Mouse (Mus musculus) left cerebral cortex, postnatal 4 days (tissue): Measurements from ENCODE around the gene Fabp1. TPM values are rescaled to one million over a fixed set of nuclear protein-coding genes. Genes with fewer than 3 reads are reported as not detected.

Experiments used
- DNase-seq: peaks from one replicate; pipeline ENCODE4 v3.0.0-alpha.2; 2022
- intact Hi-C: fragments of 180-260 bp; cut with DNase I; formaldehyde crosslinking; loops from one replicate; pipeline ENCODE4 v1.15.1; 2025
- total RNA-seq, 2 experiments: library from RNA; stranded (reverse); gene quantifications; 2 replicates each; pipeline ENCODE4 v1.2.3; 2021

The Fabp1 gene
- total RNA-seq, 2 experiments from 2014 or later: not detected

DNA sequence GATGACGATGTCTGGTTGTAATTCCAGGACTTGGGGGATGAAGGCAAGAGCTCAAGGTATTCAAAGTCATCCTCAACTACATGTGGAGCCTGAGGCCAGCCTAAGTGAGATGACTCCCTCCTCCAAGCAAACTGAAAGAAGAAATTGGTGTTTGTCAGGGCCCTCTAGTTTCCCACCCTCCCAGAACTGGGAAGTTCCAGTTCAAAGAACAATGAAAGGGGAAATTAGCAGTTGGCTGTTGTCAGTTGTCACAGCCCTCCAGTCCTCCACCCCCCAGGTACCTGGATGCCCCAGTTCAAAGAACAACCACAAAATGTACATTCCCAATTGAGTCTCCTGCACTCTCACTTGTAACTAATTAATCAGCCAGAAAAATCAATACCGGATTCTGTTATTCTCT lies 9.1 kb downstream of the Fabp1 start:
- intact Hi-C loops: no loop called here

DNA sequence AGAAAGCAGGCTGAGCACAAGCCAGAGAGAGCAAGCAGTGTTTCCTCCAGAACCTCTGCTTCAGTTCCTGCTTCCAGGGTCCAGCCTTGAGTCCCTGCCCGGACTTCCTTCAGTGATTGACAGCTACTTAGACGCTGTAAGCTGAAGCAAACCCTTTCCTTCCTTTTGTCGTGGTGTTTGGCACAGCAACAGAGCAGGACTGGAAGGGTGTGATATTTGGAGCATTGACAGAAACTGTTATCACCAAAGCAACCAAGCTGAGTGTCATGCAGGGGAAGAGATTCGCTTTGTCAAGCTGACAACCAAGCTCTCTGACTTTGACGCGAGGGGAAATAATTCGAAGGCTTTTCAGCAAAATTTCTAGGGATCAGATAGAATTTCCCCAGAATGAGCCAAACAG lies 12.3 kb downstream of the Fabp1 start:
- DNase-seq: no peak
- intact Hi-C loops: no loop called here

More for the DNA sequence above, 9.1 kb downstream of the Fabp1 start:
- no peak for DNase-seq

DNA sequence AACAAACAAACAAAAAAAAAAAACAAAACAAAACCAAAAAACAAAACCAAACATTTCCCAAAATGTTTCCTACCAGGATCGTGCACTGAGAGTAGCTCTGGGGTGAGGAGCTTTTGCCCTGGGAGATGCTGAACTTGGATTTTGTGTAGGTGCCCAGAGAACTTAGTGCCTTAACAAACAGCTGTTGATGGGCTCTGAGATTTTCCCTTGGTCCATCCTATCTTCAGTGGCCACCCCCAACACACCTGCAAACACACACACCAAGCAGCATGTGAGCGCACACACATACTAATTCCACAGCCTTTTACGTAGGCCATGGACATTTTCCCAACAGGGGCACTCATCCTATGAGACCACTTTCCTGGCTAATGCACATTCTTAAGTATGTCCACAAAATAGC lies 12.8 kb downstream of the Fabp1 start:
- intact Hi-C loops: no loop called here
- no peak for DNase-seq

DNA sequence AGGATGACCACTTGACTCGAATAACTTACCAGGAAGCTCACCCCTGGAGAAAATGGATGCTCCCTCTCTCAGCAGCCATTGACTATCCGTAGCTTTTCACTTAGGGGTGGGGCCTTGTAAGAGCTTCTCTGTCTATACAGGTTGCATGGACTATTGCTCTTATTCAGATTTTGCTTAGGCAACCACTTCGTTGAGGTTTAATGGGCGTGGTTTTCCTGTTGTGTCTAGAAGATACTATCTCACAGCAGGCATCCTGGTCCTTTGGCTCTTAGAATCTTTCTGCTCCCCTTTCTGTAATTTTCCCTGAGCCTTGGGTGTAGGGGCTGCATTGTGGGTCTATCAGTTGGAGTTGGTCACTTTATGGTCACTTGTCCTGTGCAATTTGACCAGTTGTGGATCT lies 21.9 kb downstream of the Fabp1 start:
- no peak for DNase-seq
- intact Hi-C loops: no loop called here

DNA sequence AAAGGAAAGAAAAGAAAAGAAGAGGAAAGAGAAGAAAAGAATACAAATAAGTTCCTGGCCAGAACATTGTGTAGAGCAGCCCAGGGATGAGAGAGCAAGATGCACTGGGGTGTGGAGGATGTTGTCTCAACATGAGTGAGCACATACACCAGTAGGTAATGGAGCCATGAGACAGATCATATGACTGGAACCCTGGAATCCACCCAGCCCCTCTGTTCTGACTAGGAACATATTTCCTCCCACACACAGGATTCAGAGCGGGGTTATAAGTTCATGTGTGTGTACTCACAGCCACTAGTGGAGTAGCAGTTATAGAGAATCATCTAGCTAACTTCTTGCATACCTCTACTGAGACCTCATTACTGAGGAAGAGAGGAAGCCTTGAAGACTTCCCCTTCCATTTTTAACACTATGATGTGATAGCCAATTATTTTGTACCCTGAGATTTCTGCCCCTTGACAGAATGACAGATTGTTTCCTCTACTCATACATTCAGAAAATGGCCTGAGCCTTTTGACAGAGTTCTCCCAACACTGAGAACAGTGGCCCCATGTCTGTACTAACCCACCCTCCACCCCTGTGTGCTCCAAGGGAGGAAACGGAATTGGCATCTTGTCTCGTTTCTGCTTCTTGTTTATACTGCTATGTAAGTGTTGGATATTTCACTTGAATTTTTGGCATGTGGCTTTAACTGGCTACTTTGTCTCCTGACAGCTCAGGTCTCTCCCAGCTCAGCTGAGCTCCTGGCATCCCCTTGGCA lies 24.7 kb downstream of the Fabp1 start:
- DNase-seq: no peak

DNA sequence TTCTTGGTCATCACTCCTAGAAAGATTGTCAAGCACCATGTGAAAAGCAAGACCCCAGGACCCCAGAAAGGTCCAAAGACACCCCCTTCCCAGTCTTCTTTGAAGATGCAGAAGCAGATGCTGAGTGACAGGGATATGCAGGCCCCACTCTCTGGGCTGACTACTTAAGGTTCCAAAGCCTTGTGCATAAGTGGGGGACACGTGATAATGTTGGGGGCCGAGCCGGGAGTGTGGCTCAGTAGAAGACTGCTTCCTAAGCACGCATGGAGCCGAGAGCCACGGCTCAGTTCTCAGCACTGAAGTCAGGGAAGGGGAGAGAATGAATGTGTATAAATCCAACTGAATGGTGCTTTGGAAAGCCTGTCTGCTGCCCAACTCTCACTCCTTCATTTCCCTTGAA lies 26.9 kb downstream of the Fabp1 start:
- DNase-seq: no peak
- intact Hi-C loops: no loop called here

More for the DNA sequence above, 24.7 kb downstream of the Fabp1 start:
- intact Hi-C loops: no loop called here

DNA sequence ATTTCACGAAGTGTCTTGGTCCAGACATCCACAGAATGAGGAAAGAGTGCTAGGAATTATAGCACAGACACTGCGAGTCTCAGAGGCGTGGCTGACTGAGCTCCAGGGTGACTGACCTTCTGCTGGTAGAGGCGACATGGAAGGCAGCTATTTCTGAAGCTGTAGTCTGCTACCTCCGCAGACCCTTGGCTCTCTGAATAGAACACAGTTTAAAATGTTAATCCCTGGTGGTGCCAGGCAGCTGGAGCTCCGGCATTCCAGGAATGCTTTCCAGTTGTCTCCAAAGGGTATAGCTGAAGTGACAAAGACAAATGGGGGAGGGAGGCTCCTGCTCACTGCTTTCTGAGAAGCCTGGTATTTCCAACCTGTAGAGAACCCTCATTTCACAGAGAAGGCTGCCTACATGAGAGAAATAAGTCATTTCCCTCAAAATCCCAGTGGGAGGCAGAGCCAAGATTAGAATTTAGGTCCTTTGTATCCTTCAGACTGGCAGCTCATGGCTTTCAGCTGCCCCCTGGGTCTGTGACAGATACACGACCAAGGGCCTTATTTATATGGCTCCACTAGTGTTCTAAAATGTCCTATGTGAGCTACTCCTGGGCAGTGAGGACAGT lies 27.6 kb downstream of the Fabp1 start:
- intact Hi-C loops: no loop called here
- DNase-seq: no peak

DNA sequence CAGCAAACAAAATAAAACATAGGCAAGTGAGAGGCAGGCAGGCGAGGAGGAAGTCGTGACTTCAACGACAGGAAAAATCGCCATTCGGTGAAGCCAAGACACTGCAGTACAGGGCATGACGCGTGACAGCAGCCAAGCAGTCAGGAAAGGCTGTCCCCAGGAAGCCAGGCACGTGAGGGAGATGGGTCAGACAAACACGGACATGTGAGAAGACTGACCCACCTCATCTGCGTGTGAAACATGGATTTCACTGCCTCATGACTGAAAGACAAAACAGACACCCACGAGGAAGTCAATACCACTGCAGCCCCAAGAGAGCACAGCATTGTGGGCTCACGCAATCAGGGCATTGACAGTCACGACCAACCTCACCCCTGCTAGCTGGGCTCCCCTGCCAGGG lies 35.5 kb downstream of the Fabp1 start:
- intact Hi-C loops: no loop called here
- DNase-seq: no peak

DNA sequence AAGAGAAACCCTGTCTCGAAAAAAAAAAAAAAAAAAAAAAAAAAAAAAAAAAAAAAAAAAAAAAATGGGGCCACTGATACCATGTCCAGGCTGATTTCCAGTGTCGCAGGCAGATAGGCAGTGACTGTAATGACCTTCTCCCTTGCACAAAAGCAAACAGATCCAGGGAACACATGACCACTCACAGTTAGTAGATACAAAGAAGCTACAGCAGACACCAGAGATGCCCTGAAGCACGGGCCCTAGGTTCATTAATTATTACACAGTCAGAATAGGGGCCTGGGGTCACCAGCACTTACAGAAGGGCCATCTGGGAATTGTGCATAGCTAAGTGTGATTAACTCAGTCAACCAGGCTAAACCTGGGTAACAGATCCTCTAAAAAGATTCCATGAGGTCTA lies 36.3 kb downstream of the Fabp1 start:
- no peak for DNase-seq
- intact Hi-C loops: no loop called here

DNA sequence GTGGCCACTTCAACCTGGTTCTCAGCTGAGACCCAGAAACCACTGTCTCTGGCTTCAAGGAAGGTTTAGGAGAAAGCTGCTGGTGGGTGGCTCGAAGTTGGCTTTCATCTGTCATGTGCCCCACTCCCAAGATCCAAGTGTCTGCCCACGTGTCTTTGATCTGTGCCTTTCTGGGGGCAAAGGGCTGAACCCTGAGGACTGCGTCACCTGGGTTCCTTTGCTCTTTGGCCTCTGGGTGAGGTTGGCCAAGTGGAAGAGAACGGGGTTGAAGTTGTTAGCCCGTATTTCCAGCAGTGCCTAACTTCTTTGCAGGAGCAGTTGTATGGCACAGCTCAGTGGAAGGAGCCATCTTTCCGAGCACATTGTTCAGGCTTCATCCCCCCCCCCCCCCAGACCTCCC lies 36.9 kb downstream of the Fabp1 start:
- intact Hi-C loops: no loop called here
- no peak for DNase-seq

DNA sequence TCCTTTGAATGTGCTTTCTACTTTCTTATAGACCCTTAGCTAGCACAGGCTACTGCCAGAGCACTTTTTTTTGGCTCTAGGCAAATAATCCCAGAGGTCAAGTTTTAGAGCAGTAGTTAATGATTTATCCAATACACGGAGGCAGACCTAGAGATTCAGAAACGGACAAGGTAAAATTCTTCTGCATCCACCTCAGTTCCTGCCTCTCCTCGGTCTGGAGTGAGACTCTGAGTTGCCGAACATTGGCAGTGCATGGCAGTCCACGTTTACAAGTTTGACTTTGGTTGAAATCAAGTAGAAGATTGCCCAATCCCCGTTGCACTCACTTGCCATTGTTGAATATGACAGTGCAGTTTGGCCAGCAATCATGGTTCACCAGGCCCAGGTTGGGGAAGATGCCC lies 37.4 kb downstream of the Fabp1 start:
- DNase-seq: no peak
- intact Hi-C loops: no loop called here

DNA sequence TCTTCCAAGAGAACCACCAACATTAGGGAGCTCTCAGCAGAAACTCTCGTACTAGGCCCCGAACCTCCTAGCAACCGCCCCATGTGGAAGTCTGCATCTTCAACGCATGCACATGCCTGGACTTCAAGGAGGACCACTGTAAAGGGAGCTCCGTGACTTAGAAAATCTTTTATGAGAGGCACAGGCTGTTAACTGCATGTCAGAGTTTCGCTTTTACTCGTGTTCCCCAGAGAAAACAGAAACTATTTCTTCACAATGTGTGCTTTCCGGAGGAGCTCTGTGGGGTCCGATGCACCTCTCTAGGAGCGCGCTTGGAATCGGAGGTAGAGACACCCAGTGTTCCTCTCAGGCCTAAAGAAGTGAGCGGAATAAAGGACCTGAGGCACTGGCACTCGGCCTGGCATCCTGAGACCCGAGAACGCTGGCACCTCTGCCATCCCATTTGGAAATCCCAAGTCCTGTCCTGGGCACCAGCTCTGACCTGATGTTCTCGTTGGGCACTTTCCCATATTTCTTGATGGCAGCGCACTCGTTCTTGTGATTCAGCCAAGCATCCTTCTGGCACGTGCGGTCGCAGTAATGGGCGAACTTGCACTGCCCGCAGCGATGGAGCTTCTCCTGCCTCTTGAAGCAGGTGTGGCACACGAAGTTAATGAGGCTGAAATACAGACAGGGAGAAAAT lies 39.6 kb downstream of the Fabp1 start:
- intact Hi-C loops: no loop called here
- peak; percentile 63 for DNase-seq

DNA sequence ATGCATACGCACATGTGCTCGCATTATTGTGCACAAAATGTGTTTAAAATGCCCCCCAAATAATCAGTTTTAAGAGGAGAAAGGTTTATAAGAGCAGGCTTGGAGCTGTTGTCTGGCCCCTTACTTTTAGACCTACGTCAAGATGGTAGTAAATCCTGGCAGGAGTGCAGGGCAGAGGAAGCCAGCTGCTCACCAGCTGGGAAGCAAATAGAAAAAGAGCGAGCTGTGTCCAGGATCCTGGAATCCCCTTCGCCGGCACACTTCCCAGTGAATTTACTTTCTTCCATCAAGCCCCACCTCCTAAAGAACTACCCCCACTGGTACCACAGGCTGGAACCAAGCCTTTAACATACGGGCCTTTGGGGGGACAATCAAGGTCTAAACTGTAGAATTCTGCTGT lies 41.2 kb downstream of the Fabp1 start:
- intact Hi-C loops: no loop called here
- peak; percentile 31 for DNase-seq

DNA sequence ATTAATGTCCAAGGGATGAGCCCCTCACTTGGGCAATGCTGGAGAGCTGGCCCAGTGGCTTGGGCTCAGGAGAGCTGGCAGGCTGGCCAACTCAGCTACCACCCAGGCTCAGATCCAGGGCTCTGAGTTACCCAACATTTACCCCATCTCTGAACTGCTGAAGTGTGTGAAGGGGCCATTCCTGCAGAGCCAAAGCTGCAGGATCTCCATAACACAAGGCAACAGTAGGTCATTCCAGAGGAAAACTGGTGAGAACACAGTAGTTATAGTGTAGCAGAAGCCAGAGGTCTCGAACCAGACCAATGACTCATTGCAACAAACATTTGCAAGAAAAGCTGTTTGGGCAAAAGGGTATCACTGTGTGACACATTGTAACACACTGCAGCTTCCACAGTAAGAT lies 43.2 kb downstream of the Fabp1 start:
- no peak for DNase-seq
- intact Hi-C loops: no loop called here

DNA sequence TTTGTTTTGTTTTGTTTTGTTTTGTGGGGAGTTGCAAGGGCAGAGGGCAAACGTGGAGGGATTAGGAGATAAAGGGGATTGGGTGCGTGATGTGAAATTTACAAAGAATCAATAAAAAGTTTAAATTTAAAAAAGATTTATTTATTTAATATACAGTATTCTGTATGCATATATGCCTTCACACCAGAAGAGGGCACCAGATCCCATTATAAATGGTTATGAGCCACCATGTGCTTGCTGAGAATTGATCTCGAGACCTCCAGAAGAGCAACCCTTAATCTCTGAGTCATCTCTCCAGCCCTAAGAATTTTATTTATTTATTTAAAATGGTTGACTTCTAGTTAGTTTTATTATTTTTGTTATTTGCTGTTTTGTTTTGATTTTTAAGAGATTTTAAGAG lies 43.6 kb downstream of the Fabp1 start:
- intact Hi-C loops: no loop called here
- no peak for DNase-seq

DNA sequence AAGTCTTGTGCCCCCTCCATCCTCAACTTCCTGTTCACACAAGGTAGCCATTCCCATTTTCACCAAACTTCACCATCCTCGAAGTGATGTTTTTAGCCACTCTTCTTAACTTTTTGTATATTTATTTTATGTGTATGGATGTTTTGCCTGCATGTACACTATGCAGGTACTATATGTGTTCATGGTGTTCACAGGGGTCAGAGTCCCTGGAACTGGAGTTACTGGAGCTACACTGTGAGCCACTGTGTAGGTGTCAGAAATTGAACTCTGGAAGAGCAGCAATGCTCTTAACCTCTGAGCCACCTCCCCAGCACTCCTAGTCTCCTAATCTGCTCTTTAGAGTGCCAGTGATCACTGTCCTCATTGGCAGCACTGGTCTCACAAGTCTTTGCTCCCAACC lies 48.8 kb downstream of the Fabp1 start:
- intact Hi-C loops: no loop called here

DNA sequence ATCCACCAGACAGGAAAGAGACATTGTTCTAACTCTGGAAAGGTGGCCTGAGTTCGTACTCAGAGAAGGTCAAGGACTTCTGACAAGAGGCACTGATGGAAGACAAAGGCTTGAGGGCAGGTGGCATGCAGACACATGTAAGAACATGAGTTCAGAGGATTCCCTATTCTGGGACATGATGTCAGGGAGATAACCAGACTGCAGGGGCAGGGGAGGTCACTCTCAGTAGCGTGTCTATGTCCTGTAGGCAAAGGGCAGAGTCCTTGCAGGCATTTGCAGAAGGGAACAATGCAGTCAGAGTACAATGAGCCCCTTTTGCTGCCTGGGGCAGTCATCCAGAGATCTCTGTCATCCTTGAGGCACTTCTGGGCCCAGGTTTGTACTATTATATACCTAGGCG lies 50.0 kb downstream of the Fabp1 start:
- no peak for DNase-seq
- intact Hi-C loops: no loop called here

More for the DNA sequence above, 48.8 kb downstream of the Fabp1 start:
- no peak for DNase-seq

DNA sequence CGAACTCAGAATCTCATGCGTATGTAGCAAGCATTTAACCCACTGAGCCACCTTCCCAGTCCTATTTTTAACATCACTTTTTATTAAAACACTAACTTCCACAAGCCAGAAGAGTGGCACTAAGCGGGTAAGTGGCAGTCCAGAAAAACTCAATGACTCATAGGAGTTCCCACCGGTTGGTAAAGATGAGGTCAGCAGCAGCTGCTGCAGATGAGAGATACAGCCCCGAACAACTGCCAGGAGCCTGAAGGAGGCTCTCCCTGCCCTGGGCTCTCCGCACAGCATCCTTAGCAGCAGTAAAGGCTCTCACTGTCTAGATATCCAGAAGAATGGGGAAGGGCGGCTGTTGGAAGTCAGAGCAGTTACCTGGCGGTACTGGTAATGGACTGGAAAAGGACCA lies 51.3 kb downstream of the Fabp1 start:
- no peak for DNase-seq

DNA sequence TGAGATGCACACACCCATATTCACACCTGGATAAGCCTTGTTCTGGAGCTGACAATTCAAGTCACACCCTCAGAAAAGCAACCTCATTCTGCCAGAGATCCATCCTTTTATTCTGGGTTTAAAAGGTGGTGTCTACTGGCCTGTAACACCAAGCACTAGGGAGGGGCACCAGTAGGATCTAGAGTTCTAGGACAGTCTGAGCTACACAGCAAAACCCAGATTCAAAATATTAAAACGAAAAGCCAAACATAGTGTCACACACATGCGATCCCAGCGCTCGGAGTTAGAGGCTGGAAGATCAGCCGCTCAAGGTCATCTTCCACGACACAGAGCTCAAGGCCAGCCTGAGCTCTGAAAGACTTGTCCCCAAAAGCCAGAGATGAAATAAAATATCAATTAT lies 54.8 kb downstream of the Fabp1 start:
- intact Hi-C loops: no loop called here
- no peak for DNase-seq

More for the DNA sequence above, 51.3 kb downstream of the Fabp1 start:
- intact Hi-C loops: no loop called here
